Mouse (Mus musculus): ENCODE measurements around the gene Klk13.

DNA sequence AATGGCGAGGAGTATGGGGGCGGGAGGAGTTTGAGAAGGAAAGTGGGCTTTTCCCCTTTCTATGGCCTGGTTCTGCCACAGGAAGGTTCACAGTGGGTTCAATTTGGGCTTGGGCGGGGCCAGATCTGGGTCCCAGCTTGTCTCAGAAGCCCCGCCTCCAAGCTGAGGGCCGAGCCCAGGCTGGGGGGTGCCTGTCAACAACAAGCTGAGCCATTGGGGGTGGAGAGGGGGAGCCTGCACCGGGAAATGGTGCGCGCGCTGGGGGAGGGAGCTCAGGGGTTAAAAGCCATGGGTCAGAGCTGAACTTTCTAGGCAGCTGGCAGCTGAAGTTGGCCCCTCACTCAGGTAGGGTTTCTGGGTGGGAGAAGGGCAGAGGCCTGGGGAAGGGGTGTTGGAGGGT, 550 bp downstream of the Klk13 start:
- TF ChIP-seq FLI1 (IDR thresholded peaks at IDR 0.05; ENCODE audit: low read length) = no peak
- no peak for TF ChIP-seq GATA1 (IDR thresholded peaks at IDR 0.05; ENCODE audit: borderline replicate concordance, low read length)

Measured in megakaryocyte, embryonic 14.5 days (primary cell).